Mouse (Mus musculus): ENCODE measurements at regions not wholly inside any gene's neighbourhood (a gene's known extent, or its start where the extent isn't known, plus 50 kb on each side); places are given as distances from the start of the nearest gene placed in this dataset.

- Histone ChIP-seq H3K4me1 (replicated peaks; ENCODE audit: control insufficient read depth, insufficient read depth, low read length) (no peaks in the 10 kb centered on the region), H3K4me3 (ENCODE audit: low read depth, low read length) (no peak overlapping the region), H3K27ac (ENCODE audit: low read depth, low read length) (no peak overlapping the region), H3K27me3 (replicated peaks; ENCODE audit: control insufficient read depth, insufficient read depth, low read length) (no peaks in the 10 kb centered on the region), H3K36me3 (ENCODE audit: control insufficient read depth, insufficient read depth) (no peaks in the 10 kb centered on the region), H3K9ac (ENCODE audit: low read depth, low read length) (no peak overlapping the region), H3K9me3 (ENCODE audit: control insufficient read depth) (no peaks in the 10 kb centered on the region), H3K4me2 (replicated peaks; ENCODE audit: low read depth) (no peak overlapping the region)
- TF ChIP-seq CTCF (IDR thresholded peaks at IDR 0.05; ENCODE audit: low read depth) = no peak
- 88% methylated on average over 2 of the region's 2 CpGs for WGBS
- no peak for ATAC-seq
Measured at GRCm38 (mm10) chr2:64860113-64860512, 164.7 kb downstream of the Grb14 start.

- Histone ChIP-seq H3K4me3 (ENCODE audit: low read depth, low read length) (no peak overlapping the region), H3K9ac (ENCODE audit: low read depth, low read length) (no peak overlapping the region), H3K27ac (ENCODE audit: low read depth, low read length) (no peak overlapping the region), H3K27me3 (replicated peaks; ENCODE audit: control insufficient read depth, insufficient read depth, low read length) (no peaks in the 10 kb centered on the region), H3K4me1 (replicated peaks; ENCODE audit: control insufficient read depth, insufficient read depth, low read length) (no peaks in the 10 kb centered on the region), H3K4me2 (replicated peaks; ENCODE audit: low read depth) (no peak overlapping the region), H3K36me3 (ENCODE audit: control insufficient read depth, insufficient read depth) (no peaks in the 10 kb centered on the region), H3K9me3 (ENCODE audit: control insufficient read depth) (no peaks in the 10 kb centered on the region)
- no peak for ATAC-seq
- 13% methylated on average over 7 of the region's 7 CpGs for WGBS
- TF ChIP-seq CTCF (IDR thresholded peaks at IDR 0.05; ENCODE audit: low read depth) = peak; percentile 89
Measured at GRCm38 (mm10) chr2:64853918-64854317, 170.9 kb downstream of the Grb14 start.

- Histone ChIP-seq H3K27me3 (replicated peaks; ENCODE audit: control insufficient read depth, insufficient read depth, low read length) (no peaks in the 10 kb centered on the region), H3K36me3 (ENCODE audit: control insufficient read depth, insufficient read depth) (no peaks in the 10 kb centered on the region), H3K27ac (ENCODE audit: low read depth, low read length) (no peak overlapping the region), H3K4me3 (ENCODE audit: low read depth, low read length) (no peak overlapping the region), H3K9me3 (ENCODE audit: control insufficient read depth) (no peaks in the 10 kb centered on the region), H3K4me1 (replicated peaks; ENCODE audit: control insufficient read depth, insufficient read depth, low read length) (no peaks in the 10 kb centered on the region), H3K4me2 (replicated peaks; ENCODE audit: low read depth) (no peak overlapping the region), H3K9ac (ENCODE audit: low read depth, low read length) (no peak overlapping the region)
- TF ChIP-seq CTCF (IDR thresholded peaks at IDR 0.05; ENCODE audit: low read depth) = no peak
- no peak for ATAC-seq
- WGBS = 49% methylated on average over 5 of the region's 5 CpGs
Measured at GRCm38 (mm10) chr2:64852913-64853312, 171.9 kb downstream of the Grb14 start.

GRCm38 (mm10) chr2:64851096-64851495 is 173.7 kb downstream of the Grb14 start:
- H3K9ac ChIP-seq (ENCODE audit: low read depth, low read length) = no peak overlapping the region
- no peaks in the 10 kb centered on the region for H3K36me3 ChIP-seq (ENCODE audit: control insufficient read depth, insufficient read depth)
- no peak overlapping the region for H3K4me3 ChIP-seq (ENCODE audit: low read depth, low read length)
- H3K27me3 ChIP-seq (replicated peaks; ENCODE audit: control insufficient read depth, insufficient read depth, low read length) = no peaks in the 10 kb centered on the region
- TF ChIP-seq CTCF (IDR thresholded peaks at IDR 0.05; ENCODE audit: low read depth) = no peak
- no peaks in the 10 kb centered on the region for H3K9me3 ChIP-seq (ENCODE audit: control insufficient read depth)
- no peak overlapping the region for H3K27ac ChIP-seq (ENCODE audit: low read depth, low read length)
- H3K4me2 ChIP-seq (replicated peaks; ENCODE audit: low read depth) = no peak overlapping the region
- WGBS = 74% methylated on average over 4 of the region's 4 CpGs
- no peaks in the 10 kb centered on the region for H3K4me1 ChIP-seq (replicated peaks; ENCODE audit: control insufficient read depth, insufficient read depth, low read length)
- no peak for ATAC-seq

- Histone ChIP-seq H3K4me1 (replicated peaks; ENCODE audit: control insufficient read depth, insufficient read depth, low read length) (no peaks in the 10 kb centered on the region), H3K9me3 (ENCODE audit: control insufficient read depth) (no peaks in the 10 kb centered on the region), H3K27me3 (replicated peaks; ENCODE audit: control insufficient read depth, insufficient read depth, low read length) (no peaks in the 10 kb centered on the region), H3K9ac (ENCODE audit: low read depth, low read length) (no peak overlapping the region), H3K4me2 (replicated peaks; ENCODE audit: low read depth) (no peak overlapping the region), H3K27ac (ENCODE audit: low read depth, low read length) (no peak overlapping the region), H3K4me3 (ENCODE audit: low read depth, low read length) (no peak overlapping the region), H3K36me3 (ENCODE audit: control insufficient read depth, insufficient read depth) (no peaks in the 10 kb centered on the region)
- ATAC-seq = no peak
- 94% methylated on average over 3 of the region's 3 CpGs for WGBS
- TF ChIP-seq CTCF (IDR thresholded peaks at IDR 0.05; ENCODE audit: low read depth) = no peak
Measured at GRCm38 (mm10) chr2:64850656-64851055, 174.1 kb downstream of the Grb14 start.

GRCm38 (mm10) chr2:64824494-64824893 is 200.3 kb downstream of the Grb14 start:
- ATAC-seq = no peak
- no peak for TF ChIP-seq CTCF (IDR thresholded peaks at IDR 0.05; ENCODE audit: low read depth)
- H3K27me3 ChIP-seq (replicated peaks; ENCODE audit: control insufficient read depth, insufficient read depth, low read length) = no peaks in the 10 kb centered on the region
- no peaks in the 10 kb centered on the region for H3K36me3 ChIP-seq (ENCODE audit: control insufficient read depth, insufficient read depth)
- H3K4me1 ChIP-seq (replicated peaks; ENCODE audit: control insufficient read depth, insufficient read depth, low read length) = no peaks in the 10 kb centered on the region
- no peaks in the 10 kb centered on the region for H3K9me3 ChIP-seq (ENCODE audit: control insufficient read depth)
- 83% methylated on average over 9 of the region's 9 CpGs for WGBS
- H3K4me2 ChIP-seq (replicated peaks; ENCODE audit: low read depth) = no peak overlapping the region
- no peak overlapping the region for H3K4me3 ChIP-seq (ENCODE audit: low read depth, low read length)
- H3K9ac ChIP-seq (ENCODE audit: low read depth, low read length) = no peak overlapping the region
- no peak overlapping the region for H3K27ac ChIP-seq (ENCODE audit: low read depth, low read length)

- H3K9ac ChIP-seq (ENCODE audit: low read depth, low read length) = no peak overlapping the region
- 81% methylated on average over 7 of the region's 7 CpGs for WGBS
- no peaks in the 10 kb centered on the region for H3K4me1 ChIP-seq (replicated peaks; ENCODE audit: control insufficient read depth, insufficient read depth, low read length)
- H3K27me3 ChIP-seq (replicated peaks; ENCODE audit: control insufficient read depth, insufficient read depth, low read length) = no peaks in the 10 kb centered on the region
- no peak overlapping the region for H3K4me3 ChIP-seq (ENCODE audit: low read depth, low read length)
- no peaks in the 10 kb centered on the region for H3K36me3 ChIP-seq (ENCODE audit: control insufficient read depth, insufficient read depth)
- H3K9me3 ChIP-seq (ENCODE audit: control insufficient read depth) = no peaks in the 10 kb centered on the region
- no peak overlapping the region for H3K4me2 ChIP-seq (replicated peaks; ENCODE audit: low read depth)
- no peak overlapping the region for H3K27ac ChIP-seq (ENCODE audit: low read depth, low read length)
- TF ChIP-seq CTCF (IDR thresholded peaks at IDR 0.05; ENCODE audit: low read depth) = no peak
- no peak for ATAC-seq
Measured at GRCm38 (mm10) chr2:64823905-64824304, 200.9 kb downstream of the Grb14 start.

Data from intestine, postnatal 0 days (tissue).